Mouse (Mus musculus) liver, postnatal 0 days (tissue): ENCODE measurements at regions not wholly inside any gene's neighbourhood (a gene's known extent, or its start where the extent isn't known, plus 50 kb on each side); places are given as distances from the start of the nearest gene placed in this dataset.

Source experiments
- ATAC-seq: fragments of 200-750 bp; cut with Nextera tagmentation; 2 replicates; pipeline ENCODE4 v1.8.0; 2017; ENCODE audit warnings: mild to moderate bottlenecking, moderate library complexity
- DNase-seq: peaks from one replicate; pipeline ENCODE4 v3.0.0-alpha.2; 2016
- H3K27ac ChIP-seq: fragments of 300-500 bp; sonication (generic); 2 replicates; pipeline ENCODE4 v1.5.1; 2014; ENCODE audit warnings: antibody characterized with exemption, moderate library complexity, mild to moderate bottlenecking, low read depth
- H3K27me3 ChIP-seq: fragments of 300-500 bp; sonication (generic); 2 replicates; pipeline ENCODE4 v1.6.1; 2014; ENCODE audit warnings: low read length, control low read depth, mixed read lengths; ENCODE audit not compliant: insufficient read depth
- H3K36me3 ChIP-seq: fragments of 300-500 bp; sonication (generic); replicated peaks from 2 replicates; pipeline ENCODE4 v1.6.1; 2014; ENCODE audit warnings: mild to moderate bottlenecking, control low read depth, low read length, moderate library complexity, mixed read lengths; ENCODE audit not compliant: insufficient read depth
- H3K4me1 ChIP-seq: fragments of 300-500 bp; sonication (generic); 2 replicates; pipeline ENCODE4 v1.6.1; 2014; ENCODE audit warnings: antibody characterized with exemption, mild to moderate bottlenecking, control low read depth; ENCODE audit not compliant: insufficient read depth
- H3K4me2 ChIP-seq: fragments of 300-500 bp; sonication (generic); 2 replicates; pipeline ENCODE4 v1.6.1; 2014; ENCODE audit warnings: low read depth, mild to moderate bottlenecking, low read length, moderate library complexity, mixed read lengths
- H3K4me3 ChIP-seq: fragments of 300-500 bp; sonication (generic); 2 replicates; pipeline ENCODE4 v1.5.1; 2014; ENCODE audit warnings: low read depth, low read length
- H3K9ac ChIP-seq: fragments of 300-500 bp; sonication (generic); replicated peaks from 2 replicates; pipeline ENCODE4 v1.6.1; 2014; ENCODE audit warnings: mild to moderate bottlenecking, moderate library complexity
- H3K9me3 ChIP-seq: fragments of 300-500 bp; sonication (generic); 2 replicates; pipeline ENCODE4 v1.6.1; 2016; ENCODE audit warnings: mild to moderate bottlenecking, control low read depth, low read length, mixed read lengths
- CTCF ChIP-seq: sonication (generic); IDR thresholded peaks from 2 replicates; pipeline ENCODE4 v1.5.1; 2016; ENCODE audit warnings: antibody characterized with exemption, low read depth
- EP300 ChIP-seq: IDR thresholded peaks from 2 replicates; pipeline ENCODE4 v1.6.1; 2016; ENCODE audit warnings: antibody characterized with exemption, low read depth, mild to moderate bottlenecking
- WGBS: fragments of 180-500 bp; shearing (Covaris S2); extraction: QIAGEN DNeasy Blood & Tissue Kit; methylation state at CpG from one replicate; pipeline ENCODE4 v1.1.7; 2014; ENCODE audit not compliant: insufficient replicate concordance; 5-methylcytosine and 5-hydroxymethylcytosine counted together

DNA sequence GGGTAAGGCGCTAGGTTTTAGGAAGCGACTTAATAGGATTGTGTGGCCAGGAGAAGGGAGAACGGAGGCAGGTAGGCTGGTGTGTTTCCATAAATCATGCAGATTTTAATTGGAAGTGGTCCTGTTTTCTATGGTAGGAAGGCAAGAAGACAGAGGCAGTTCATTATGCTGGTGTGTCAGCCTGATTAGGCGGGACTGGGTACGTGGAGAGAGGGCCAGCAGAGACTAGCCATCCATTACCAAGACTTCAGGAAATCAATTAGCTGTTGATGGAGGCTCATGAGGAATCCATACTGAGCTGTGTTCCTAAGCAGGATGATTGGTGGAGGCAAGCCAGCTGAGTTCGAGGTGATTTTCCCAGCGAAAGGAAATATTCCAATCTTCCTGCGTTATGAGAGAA lies 261.3 kb upstream of the Dynlrb2 start:
- no peak for TF ChIP-seq EP300
- TF ChIP-seq CTCF = no peak
- WGBS = 67% methylated on average over 8 of the region's 8 CpGs

DNA sequence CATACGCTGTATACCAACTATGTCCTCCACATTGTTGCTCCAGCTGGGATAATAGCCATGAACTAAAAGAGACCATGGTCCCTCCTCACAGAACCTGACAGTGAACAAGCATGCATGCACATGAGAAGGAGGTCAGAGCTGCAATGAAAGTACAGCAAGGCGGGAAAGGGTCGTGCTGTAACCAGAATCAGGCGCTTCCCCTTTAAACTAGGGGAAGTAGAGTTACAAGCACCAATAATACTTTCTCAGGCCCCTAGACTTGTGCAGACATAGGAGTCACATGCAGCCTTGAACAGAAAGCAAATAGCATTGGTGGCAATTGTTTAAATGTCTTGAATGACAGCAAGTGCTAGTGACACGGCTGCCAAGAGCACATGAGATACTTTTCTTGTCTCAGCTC lies 261.8 kb upstream of the Dynlrb2 start:
- no peaks in the 10 kb centered on the region for H3K4me1 ChIP-seq
- DNase-seq (no peak), ATAC-seq (no peak)
- no peaks in the 10 kb centered on the region for H3K36me3 ChIP-seq
- H3K4me3 ChIP-seq = no peak overlapping the region
- no peak overlapping the region for H3K4me2 ChIP-seq
- no peaks in the 10 kb centered on the region for H3K27me3 ChIP-seq
- H3K9ac ChIP-seq = no peak overlapping the region
- TF ChIP-seq CTCF (no peak), EP300 (no peak)
- no peaks in the 10 kb centered on the region for H3K9me3 ChIP-seq
- WGBS = 42% methylated on average over 5 of the region's 5 CpGs
- H3K27ac ChIP-seq = no peak overlapping the region

More for the DNA sequence above, 261.3 kb upstream of the Dynlrb2 start:
- no peak overlapping the region for H3K9ac ChIP-seq
- no peaks in the 10 kb centered on the region for H3K27me3 ChIP-seq
- H3K36me3 ChIP-seq = no peaks in the 10 kb centered on the region
- H3K4me2 ChIP-seq = no peak overlapping the region
- H3K4me3 ChIP-seq = no peak overlapping the region
- no peak overlapping the region for H3K27ac ChIP-seq
- no peaks in the 10 kb centered on the region for H3K4me1 ChIP-seq
- ATAC-seq = no peak
- H3K9me3 ChIP-seq = no peaks in the 10 kb centered on the region
- DNase-seq = no peak

DNA sequence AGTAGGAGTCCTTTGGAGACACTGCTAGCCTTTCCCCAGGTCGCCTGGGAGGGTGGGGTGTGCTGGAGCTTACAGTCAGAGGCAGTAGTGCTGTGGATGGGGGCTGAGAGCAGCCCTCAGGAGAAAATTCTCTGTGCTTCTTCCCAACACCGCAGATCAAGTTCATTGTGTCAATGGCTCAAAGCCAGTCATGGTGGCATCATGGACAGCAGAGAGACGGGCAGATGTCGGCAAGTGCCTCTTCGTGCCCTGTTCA lies 262.9 kb upstream of the Dynlrb2 start:
- Histone ChIP-seq H3K4me3 (no peak overlapping the region), H3K36me3 (no peaks in the 10 kb centered on the region), H3K4me1 (no peaks in the 10 kb centered on the region), H3K9me3 (no peaks in the 10 kb centered on the region), H3K9ac (no peak overlapping the region), H3K27ac (no peak overlapping the region), H3K4me2 (no peak overlapping the region), H3K27me3 (no peaks in the 10 kb centered on the region)
- ATAC-seq (no peak), DNase-seq (no peak)
- 83% methylated on average over 5 of the region's 5 CpGs for WGBS
- TF ChIP-seq CTCF (no peak), EP300 (no peak)

DNA sequence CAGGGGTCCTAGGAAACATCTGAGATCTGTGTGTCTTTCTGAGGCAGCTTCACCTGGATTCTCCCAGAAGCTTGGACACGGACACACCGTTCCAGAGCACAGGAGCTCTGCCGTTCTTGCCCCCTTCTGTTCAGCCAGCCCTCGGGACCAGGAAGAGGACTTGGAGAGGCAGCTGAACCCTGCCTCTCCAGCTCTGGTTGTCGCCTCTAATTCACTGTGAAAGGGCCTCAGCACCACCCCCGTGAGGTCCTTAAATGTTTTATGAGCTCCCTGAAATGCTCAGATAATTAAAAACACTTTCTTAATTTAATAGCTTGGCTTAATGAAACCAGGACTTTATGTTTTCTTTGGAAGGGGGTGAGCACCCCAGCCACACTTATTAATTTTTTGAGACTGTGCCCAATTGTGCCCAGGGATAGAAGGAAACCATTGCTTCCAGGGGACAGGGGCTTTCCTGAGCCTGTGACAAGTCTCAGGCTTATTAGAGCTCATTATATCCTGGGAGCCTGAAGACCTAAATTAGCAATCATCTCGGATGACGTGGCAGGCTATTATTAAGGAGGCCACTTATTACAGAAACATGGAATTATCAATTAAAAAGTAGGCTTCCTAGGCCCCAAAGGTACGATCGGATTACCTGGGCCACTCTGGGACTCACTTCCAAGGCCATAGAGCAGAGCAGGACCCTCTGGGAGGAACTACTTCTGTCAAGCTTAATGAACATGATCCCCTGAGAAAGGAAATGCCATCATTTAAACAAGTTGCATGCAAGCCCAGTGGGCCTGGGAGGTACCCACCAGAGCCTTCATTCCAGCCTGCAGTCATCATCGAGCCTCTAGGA lies 263.4 kb upstream of the Dynlrb2 start:
- WGBS = 73% methylated on average over 11 of the region's 11 CpGs
- Histone ChIP-seq H3K4me3 (no peak overlapping the region), H3K36me3 (no peaks in the 10 kb centered on the region)

DNA sequence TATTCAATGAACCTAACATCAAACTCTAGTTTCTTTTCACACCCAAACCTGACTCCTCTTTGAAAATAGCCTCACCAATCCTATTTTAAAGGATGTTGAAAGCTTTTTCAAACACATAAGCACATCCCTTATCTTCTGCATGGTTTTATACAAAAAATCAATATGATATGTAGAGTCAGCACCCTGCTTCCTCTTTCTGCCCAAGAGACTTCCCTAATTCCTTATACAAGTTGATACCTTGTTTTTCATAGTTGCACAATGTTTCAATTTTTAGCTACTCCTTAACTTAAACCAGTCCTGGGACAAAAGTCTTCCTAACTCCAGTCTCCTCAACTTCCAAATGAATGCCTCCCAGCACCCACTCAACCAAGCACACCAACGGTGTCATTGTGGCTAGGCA lies 266.1 kb upstream of the Dynlrb2 start:
- H3K27ac ChIP-seq = no peak overlapping the region
- H3K9ac ChIP-seq = no peak overlapping the region
- no peaks in the 10 kb centered on the region for H3K27me3 ChIP-seq
- no peak overlapping the region for H3K4me2 ChIP-seq
- ATAC-seq (no peak), DNase-seq (no peak)
- TF ChIP-seq EP300 (no peak), CTCF (no peak)
- H3K36me3 ChIP-seq = no peaks in the 10 kb centered on the region
- H3K4me3 ChIP-seq = no peak overlapping the region
- no peaks in the 10 kb centered on the region for H3K4me1 ChIP-seq
- WGBS = 67% methylated on average over 1 of the region's 1 CpGs
- H3K9me3 ChIP-seq = no peaks in the 10 kb centered on the region

More for the DNA sequence above, 263.4 kb upstream of the Dynlrb2 start:
- DNase-seq (no peak), ATAC-seq (no peak)
- Histone ChIP-seq H3K9me3 (no peaks in the 10 kb centered on the region), H3K27me3 (no peaks in the 10 kb centered on the region), H3K4me1 (no peaks in the 10 kb centered on the region), H3K9ac (no peak overlapping the region), H3K27ac (no peak overlapping the region), H3K4me2 (no peak overlapping the region)
- TF ChIP-seq CTCF = no peak
- TF ChIP-seq EP300 = no peak

DNA sequence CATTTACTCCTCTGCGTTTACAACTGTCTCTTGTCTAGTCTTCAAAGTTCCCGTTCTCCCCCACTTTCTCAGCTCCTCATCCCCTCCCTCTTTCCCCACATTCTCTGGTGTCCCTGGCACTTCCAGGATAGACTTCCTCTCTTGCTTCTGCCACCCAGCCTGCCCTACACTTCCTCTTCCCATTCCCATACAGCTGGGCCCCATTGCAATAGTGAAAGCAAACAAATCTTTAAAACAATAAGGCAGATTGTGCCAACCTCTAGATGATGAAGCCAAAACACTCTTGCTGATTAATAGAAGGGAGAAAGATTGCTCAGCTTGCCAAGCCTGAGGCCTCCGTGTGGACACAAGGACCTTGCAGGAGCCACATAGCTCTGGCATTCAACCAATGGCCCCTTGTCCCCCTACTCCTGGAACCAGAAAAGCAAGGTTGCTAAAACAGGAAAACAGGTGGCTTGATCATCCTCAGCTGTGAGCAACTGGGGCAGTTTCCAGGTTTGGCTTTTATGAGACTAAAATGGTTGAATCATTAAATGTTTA lies 267.1 kb upstream of the Dynlrb2 start:
- DNase-seq (no peak), ATAC-seq (no peak)
- H3K4me3 ChIP-seq = no peak overlapping the region
- no peak overlapping the region for H3K27ac ChIP-seq
- H3K4me1 ChIP-seq = no peaks in the 10 kb centered on the region
- H3K4me2 ChIP-seq = no peak overlapping the region
- 59% methylated on average over 3 of the region's 3 CpGs for WGBS
- no peaks in the 10 kb centered on the region for H3K9me3 ChIP-seq
- H3K9ac ChIP-seq = no peak overlapping the region
- no peaks in the 10 kb centered on the region for H3K36me3 ChIP-seq
- H3K27me3 ChIP-seq = no peaks in the 10 kb centered on the region
- no peak for TF ChIP-seq EP300
- no peak for TF ChIP-seq CTCF
